Mouse (Mus musculus) hindbrain, embryonic 13.5 days (tissue): Measurements from ENCODE around the gene Cst7. TPM values are rescaled to one million over a fixed set of nuclear protein-coding genes. Genes with fewer than 3 reads are reported as not detected.

Experiments used
- ATAC-seq: fragments of 200-750 bp; cut with Nextera tagmentation; 2 replicates; pipeline ENCODE4 v1.8.0; 2017; ENCODE audit warnings: moderate TSS enrichment; ENCODE audit not compliant: low FRiP score
- H3K27ac ChIP-seq: fragments of 300-500 bp; sonication (generic); 2 replicates; pipeline ENCODE4 v1.5.1; 2015; ENCODE audit warnings: inconsistent platforms, mild to moderate bottlenecking, moderate library complexity
- H3K27me3 ChIP-seq: fragments of 300-500 bp; sonication (generic); 2 replicates; pipeline ENCODE4 v1.6.1; 2015; ENCODE audit warnings: mild to moderate bottlenecking, inconsistent platforms
- H3K36me3 ChIP-seq: fragments of 300-500 bp; sonication (generic); 2 replicates; pipeline ENCODE4 v1.6.1; 2015; ENCODE audit warnings: mild to moderate bottlenecking, inconsistent platforms
- H3K4me1 ChIP-seq: fragments of 300-500 bp; sonication (generic); replicated peaks from 2 replicates; pipeline ENCODE4 v1.6.1; 2015; ENCODE audit warnings: inconsistent platforms
- H3K4me2 ChIP-seq: fragments of 300-500 bp; sonication (generic); 2 replicates; pipeline ENCODE4 v1.6.1; 2015; ENCODE audit warnings: inconsistent platforms, mild to moderate bottlenecking, moderate library complexity
- H3K4me3 ChIP-seq: fragments of 300-500 bp; sonication (generic); 2 replicates; pipeline ENCODE4 v1.5.1; 2015; ENCODE audit warnings: mild to moderate bottlenecking, inconsistent platforms
- H3K9ac ChIP-seq: fragments of 300-500 bp; sonication (generic); 2 replicates; pipeline ENCODE4 v1.6.1; 2015; ENCODE audit warnings: mild to moderate bottlenecking, inconsistent platforms
- H3K9me3 ChIP-seq: fragments of 300-500 bp; sonication (generic); 2 replicates; pipeline ENCODE4 v1.6.1; 2016; ENCODE audit warnings: inconsistent platforms
- WGBS: fragments of 180-500 bp; shearing (Covaris S2); methylation state at CpG from one replicate; pipeline ENCODE4 v1.1.7; 2015; 5-methylcytosine and 5-hydroxymethylcytosine counted together
- polyA plus RNA-seq: library from polyadenylated mRNA; unstranded; fragments of >200 nt; fragmentation: Nextera tagmentation; extraction: Ambion mirVana; gene quantifications from 2 replicates; pipeline ENCODE4 v1.2.1, GENCODE M21; 2015

Gene Cst7
- polyA plus RNA-seq, 1 experiment from 2014 or later = 0.40 TPM

DNA sequence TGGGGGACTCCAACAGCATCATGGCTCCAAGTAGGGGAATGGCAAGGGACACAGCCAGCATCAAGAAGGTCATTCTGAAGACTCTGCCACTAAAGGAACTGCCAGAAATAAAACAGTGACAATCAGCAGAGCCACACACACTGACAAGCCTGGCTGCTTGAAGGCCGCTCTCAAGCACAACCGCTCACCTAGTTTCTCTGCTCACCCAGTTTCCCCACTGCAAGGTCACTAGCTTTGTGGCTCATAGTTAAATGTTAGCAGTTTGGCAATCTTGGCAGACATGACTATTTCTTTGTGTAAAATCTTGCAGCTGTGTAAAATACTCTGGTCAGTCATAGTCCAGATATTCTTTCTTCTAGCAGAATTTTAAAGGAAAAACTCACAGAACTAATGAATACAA is 30.0 kb downstream of the Cst7 start:
- H3K4me1 ChIP-seq = no peaks in the 10 kb centered on the region
- no peaks in the 10 kb centered on the region for H3K9me3 ChIP-seq
- H3K36me3 ChIP-seq = peaks cover 26% of the 10 kb centered on the region
- no peak overlapping the region for H3K4me3 ChIP-seq
- no peak overlapping the region for H3K9ac ChIP-seq
- ATAC-seq = no peak
- H3K27ac ChIP-seq = no peak overlapping the region
- no peak overlapping the region for H3K4me2 ChIP-seq
- WGBS = 94% methylated on average over 2 of the region's 2 CpGs
- no peaks in the 10 kb centered on the region for H3K27me3 ChIP-seq

GRCm38 (mm10) chr2:150602166-150602565 is 32.0 kb downstream of the Cst7 start:
- Histone ChIP-seq H3K27ac (no peak overlapping the region), H3K4me3 (no peak overlapping the region), H3K4me2 (no peak overlapping the region), H3K9me3 (no peaks in the 10 kb centered on the region), H3K4me1 (peaks cover 3% of the 10 kb centered on the region), H3K27me3 (no peaks in the 10 kb centered on the region), H3K36me3 (peaks cover 16% of the 10 kb centered on the region), H3K9ac (no peak overlapping the region)
- WGBS = 89% methylated on average over 2 of the region's 2 CpGs
- no peak for ATAC-seq

- no peak overlapping the region for H3K27ac ChIP-seq
- H3K9me3 ChIP-seq = no peaks in the 10 kb centered on the region
- H3K9ac ChIP-seq = no peak overlapping the region
- H3K36me3 ChIP-seq = peaks cover 5% of the 10 kb centered on the region; the same call in 1 of the 2 replicates
- no peaks in the 10 kb centered on the region for H3K27me3 ChIP-seq
- H3K4me1 ChIP-seq = peaks cover 17% of the 10 kb centered on the region
- H3K4me3 ChIP-seq = no peak overlapping the region
- WGBS = 87% methylated on average over 2 of the region's 2 CpGs
- H3K4me2 ChIP-seq = no peak overlapping the region
- ATAC-seq = no peak
These were observed 34.6 kb downstream of the Cst7 start for GRCm38 (mm10) chr2:150604802-150605201.

GRCm38 (mm10) chr2:150607086-150607485 is 36.9 kb downstream of the Cst7 start:
- WGBS = 70% methylated on average over 1 of the region's 1 CpGs
- Histone ChIP-seq H3K4me2 (peak overlapping the region; percentile 77), H3K4me3 (peak overlapping the region; percentile 88), H3K4me1 (peaks cover 17% of the 10 kb centered on the region), H3K27me3 (no peaks in the 10 kb centered on the region), H3K9me3 (no peaks in the 10 kb centered on the region), H3K9ac (no peak overlapping the region), H3K27ac (no peak overlapping the region), H3K36me3 (peaks cover 5% of the 10 kb centered on the region; the same call in 1 of the 2 replicates)
- ATAC-seq = no peak

- Histone ChIP-seq H3K27ac (peak within 1 kb of the TSS; percentile 80), H3K4me3 (peak within 1 kb of the TSS; percentile 88), H3K9ac (peak within 1 kb of the TSS; percentile 90), H3K27me3 (no peaks in the 10 kb centered on the region), H3K4me2 (peak within 1 kb of the TSS; percentile 77), H3K4me1 (peaks cover 17% of the 10 kb centered on the region), H3K9me3 (no peaks in the 10 kb centered on the region), H3K36me3 (peaks cover 5% of the 10 kb centered on the region; the same call in 1 of the 2 replicates)
- WGBS = under 1% methylated on average over 42 of the region's 42 CpGs
- peak; percentile 98 for ATAC-seq
These were observed 38.0 kb downstream of the Cst7 start, which contains the start of gene Apmap for GRCm38 (mm10) chr2:150608087-150608799. TSS of gene Apmap (minus strand) at chr2:150608567.

- Histone ChIP-seq H3K4me2 (peak overlapping the region; percentile 77), H3K27me3 (no peaks in the 10 kb centered on the region), H3K36me3 (peaks cover 5% of the 10 kb centered on the region; the same call in 1 of the 2 replicates), H3K4me1 (peaks cover 17% of the 10 kb centered on the region), H3K4me3 (peak overlapping the region; percentile 88), H3K9ac (peak overlapping the region; percentile 90), H3K27ac (peak overlapping the region; percentile 80; the same call in 1 of the 2 replicates), H3K9me3 (no peaks in the 10 kb centered on the region)
- WGBS = 2% methylated on average over 10 of the region's 10 CpGs
- peak; percentile 75 for ATAC-seq
These were observed 38.8 kb downstream of the Cst7 start for GRCm38 (mm10) chr2:150608872-150609560.

DNA sequence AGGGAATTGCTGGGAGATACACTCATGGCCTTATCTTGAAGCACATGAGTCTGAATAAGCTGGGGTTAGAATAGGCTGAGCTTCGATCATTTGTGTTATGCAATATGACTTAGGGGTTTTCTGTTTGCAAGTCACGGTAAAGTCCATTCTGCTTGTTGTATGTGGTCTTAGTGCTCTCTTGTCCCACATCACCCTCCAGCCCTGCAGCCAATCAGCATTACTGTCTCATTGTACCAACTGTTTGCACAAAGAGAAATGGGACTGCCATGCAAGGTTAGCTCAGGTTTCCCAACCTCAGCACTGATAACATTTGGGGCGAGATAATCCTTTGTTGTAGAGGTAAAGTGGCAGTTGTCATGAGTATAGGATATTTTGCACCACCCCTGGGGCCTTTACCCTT is 39.9 kb downstream of the Cst7 start:
- no peaks in the 10 kb centered on the region for H3K36me3 ChIP-seq
- H3K9ac ChIP-seq = no peak overlapping the region
- no peaks in the 10 kb centered on the region for H3K9me3 ChIP-seq
- no peak overlapping the region for H3K4me3 ChIP-seq
- peaks cover 17% of the 10 kb centered on the region for H3K4me1 ChIP-seq
- no peak for ATAC-seq
- 86% methylated on average over 3 of the region's 3 CpGs for WGBS
- no peak overlapping the region for H3K4me2 ChIP-seq
- H3K27ac ChIP-seq = no peak overlapping the region
- no peaks in the 10 kb centered on the region for H3K27me3 ChIP-seq

GRCm38 (mm10) chr2:150621698-150622097 is 51.5 kb downstream of the Cst7 start:
- H3K27ac ChIP-seq = no peak overlapping the region
- no peaks in the 10 kb centered on the region for H3K4me1 ChIP-seq
- 80% methylated on average over 3 of the region's 3 CpGs for WGBS
- no peak overlapping the region for H3K4me2 ChIP-seq
- no peak overlapping the region for H3K9ac ChIP-seq
- no peak for ATAC-seq
- no peaks in the 10 kb centered on the region for H3K9me3 ChIP-seq
- no peaks in the 10 kb centered on the region for H3K27me3 ChIP-seq
- peaks cover 50% of the 10 kb centered on the region for H3K36me3 ChIP-seq
- no peak overlapping the region for H3K4me3 ChIP-seq

GRCm38 (mm10) chr2:150623957-150624356 is 53.7 kb downstream of the Cst7 start:
- Histone ChIP-seq H3K4me1 (no peaks in the 10 kb centered on the region), H3K4me3 (no peak overlapping the region), H3K9ac (no peak overlapping the region), H3K36me3 (peaks cover 67% of the 10 kb centered on the region), H3K4me2 (no peak overlapping the region), H3K9me3 (no peaks in the 10 kb centered on the region), H3K27me3 (no peaks in the 10 kb centered on the region), H3K27ac (no peak overlapping the region)
- 94% methylated on average over 3 of the region's 3 CpGs for WGBS
- ATAC-seq = no peak

DNA sequence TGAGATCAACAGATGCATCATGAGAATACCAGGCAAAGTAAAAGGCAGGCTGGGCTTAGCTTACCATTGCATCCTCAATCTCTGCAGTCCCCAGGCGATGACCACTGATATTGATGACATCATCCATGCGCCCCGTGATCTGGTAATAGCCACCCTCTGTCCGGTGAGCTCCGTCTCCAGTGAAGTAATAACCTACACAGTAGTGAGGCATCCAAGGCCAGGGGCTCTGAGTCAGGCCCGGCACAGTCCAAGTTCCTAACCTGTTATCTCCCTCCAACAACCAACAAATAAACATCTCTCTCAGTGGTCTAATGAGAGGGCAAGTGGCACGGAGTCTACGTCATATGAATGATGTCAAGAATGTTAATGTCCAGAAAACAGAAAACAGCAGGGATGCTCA is 54.7 kb downstream of the Cst7 start:
- WGBS = 95% methylated on average over 8 of the region's 8 CpGs
- Histone ChIP-seq H3K9me3 (no peaks in the 10 kb centered on the region), H3K4me3 (no peak overlapping the region), H3K27me3 (no peaks in the 10 kb centered on the region), H3K4me1 (no peaks in the 10 kb centered on the region), H3K36me3 (peaks cover 65% of the 10 kb centered on the region), H3K4me2 (no peak overlapping the region), H3K27ac (no peak overlapping the region), H3K9ac (no peak overlapping the region)
- ATAC-seq = no peak

DNA sequence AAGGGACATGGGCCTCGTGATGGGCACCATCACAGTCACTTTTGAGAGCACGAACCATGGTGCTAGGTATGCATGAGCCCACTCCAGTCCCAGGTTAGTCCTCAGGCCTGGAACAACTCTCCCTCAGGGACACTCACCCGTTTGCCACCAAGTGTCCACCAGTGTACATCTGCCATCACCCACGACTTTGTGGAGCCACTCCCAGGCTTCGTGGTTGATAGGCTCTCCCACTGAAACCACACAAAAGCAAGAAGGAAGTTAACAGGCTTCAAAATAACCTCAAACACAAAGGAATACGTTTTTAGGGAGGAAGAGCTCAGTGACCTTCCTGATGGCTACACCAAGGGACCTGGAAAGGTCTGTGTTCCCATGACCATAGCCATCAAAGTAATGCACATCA is 56.9 kb downstream of the Cst7 start:
- WGBS = 80% methylated on average over 6 of the region's 6 CpGs
- Histone ChIP-seq H3K27me3 (no peaks in the 10 kb centered on the region), H3K36me3 (peaks cover 57% of the 10 kb centered on the region), H3K9me3 (no peaks in the 10 kb centered on the region), H3K9ac (no peak overlapping the region), H3K4me2 (no peak overlapping the region), H3K27ac (no peak overlapping the region), H3K4me3 (no peak overlapping the region), H3K4me1 (no peaks in the 10 kb centered on the region)
- ATAC-seq = no peak
